Mouse (Mus musculus) hindbrain, embryonic 15.5 days (tissue): ENCODE data around the gene Pfdn4. TPM values are rescaled to one million over a fixed set of nuclear protein-coding genes. Genes with fewer than 3 reads are reported as not detected.

Source experiments
- ATAC-seq: fragments of 200-750 bp; cut with Nextera tagmentation; 2 replicates; pipeline ENCODE4 v1.8.0; 2017; ENCODE audit warnings: low read depth, moderate number of reproducible peaks, moderate TSS enrichment; ENCODE audit not compliant: low FRiP score
- H3K27ac ChIP-seq: fragments of 300-500 bp; sonication (generic); replicated peaks from 2 replicates; pipeline ENCODE4 v1.5.1; 2015; ENCODE audit warnings: mild to moderate bottlenecking, inconsistent platforms
- H3K27me3 ChIP-seq: fragments of 300-500 bp; sonication (generic); 2 replicates; pipeline ENCODE4 v1.6.1; 2015; ENCODE audit warnings: control low read depth, inconsistent platforms
- H3K36me3 ChIP-seq: fragments of 300-500 bp; sonication (generic); 2 replicates; pipeline ENCODE4 v1.6.1; 2015; ENCODE audit warnings: control low read depth, inconsistent platforms
- H3K4me1 ChIP-seq: fragments of 300-500 bp; sonication (generic); replicated peaks from 2 replicates; pipeline ENCODE4 v1.6.1; 2015; ENCODE audit warnings: control low read depth, inconsistent platforms
- H3K4me2 ChIP-seq: fragments of 300-500 bp; sonication (generic); 2 replicates; pipeline ENCODE4 v1.6.1; 2015; ENCODE audit warnings: moderate library complexity, mild to moderate bottlenecking, inconsistent platforms
- H3K4me3 ChIP-seq: fragments of 300-500 bp; sonication (generic); 2 replicates; pipeline ENCODE4 v1.5.1; 2015; ENCODE audit warnings: mild to moderate bottlenecking, inconsistent platforms
- H3K9ac ChIP-seq: fragments of 300-500 bp; sonication (generic); 2 replicates; pipeline ENCODE4 v1.6.1; 2015; ENCODE audit warnings: inconsistent platforms
- H3K9me3 ChIP-seq: fragments of 300-500 bp; sonication (generic); 2 replicates; pipeline ENCODE4 v1.6.1; 2016; ENCODE audit warnings: control low read depth, inconsistent platforms
- WGBS: fragments of 180-500 bp; shearing (Covaris S2); methylation state at CpG from one replicate; pipeline ENCODE4 v1.1.7; 2015; 5-methylcytosine and 5-hydroxymethylcytosine counted together
- polyA plus RNA-seq: library from polyadenylated mRNA; unstranded; fragments of >200 nt; fragmentation: Nextera tagmentation; extraction: Ambion mirVana; gene quantifications from 2 replicates; pipeline ENCODE4 v1.2.1, GENCODE M21; 2015

The Pfdn4 gene
- polyA plus RNA-seq, 1 experiment from 2014 or later, result 113 TPM

- H3K9ac ChIP-seq, result no peak overlapping the region
- H3K4me1 ChIP-seq, result peaks cover 4% of the 10 kb centered on the region; the same call in 1 of the 2 replicates
- H3K4me2 ChIP-seq, result no peak overlapping the region
- H3K9me3 ChIP-seq, result no peaks in the 10 kb centered on the region
- H3K27me3 ChIP-seq, result no peaks in the 10 kb centered on the region
- no peak for ATAC-seq
- no peak overlapping the region for H3K4me3 ChIP-seq
- H3K27ac ChIP-seq, result no peak overlapping the region
- H3K36me3 ChIP-seq, result no peaks in the 10 kb centered on the region
Observed at GRCm38 (mm10) chr2:170535841-170536240, 39.6 kb downstream of the Pfdn4 start.

- no peak for ATAC-seq
- WGBS, result 74% methylated on average over 9 of the region's 9 CpGs
- H3K9me3 ChIP-seq, result no peaks in the 10 kb centered on the region
- no peak overlapping the region for H3K9ac ChIP-seq
- no peak overlapping the region for H3K4me2 ChIP-seq
- H3K27me3 ChIP-seq, result no peaks in the 10 kb centered on the region
- no peak overlapping the region for H3K27ac ChIP-seq
- H3K4me1 ChIP-seq, result peaks cover 4% of the 10 kb centered on the region; the same call in 1 of the 2 replicates
- H3K4me3 ChIP-seq, result no peak overlapping the region
- no peaks in the 10 kb centered on the region for H3K36me3 ChIP-seq
Observed at GRCm38 (mm10) chr2:170539211-170539610, 43.0 kb downstream of the Pfdn4 start.

GRCm38 (mm10) chr2:170543625-170544024, 47.4 kb downstream of the Pfdn4 start:
- Histone ChIP-seq H3K27ac (no peak overlapping the region), H3K36me3 (no peaks in the 10 kb centered on the region), H3K4me3 (no peak overlapping the region), H3K4me1 (peaks cover 10% of the 10 kb centered on the region), H3K9ac (no peak overlapping the region), H3K27me3 (no peaks in the 10 kb centered on the region), H3K4me2 (no peak overlapping the region), H3K9me3 (no peaks in the 10 kb centered on the region)
- 89% methylated on average over 4 of the region's 5 CpGs for WGBS
- no peak for ATAC-seq

DNA sequence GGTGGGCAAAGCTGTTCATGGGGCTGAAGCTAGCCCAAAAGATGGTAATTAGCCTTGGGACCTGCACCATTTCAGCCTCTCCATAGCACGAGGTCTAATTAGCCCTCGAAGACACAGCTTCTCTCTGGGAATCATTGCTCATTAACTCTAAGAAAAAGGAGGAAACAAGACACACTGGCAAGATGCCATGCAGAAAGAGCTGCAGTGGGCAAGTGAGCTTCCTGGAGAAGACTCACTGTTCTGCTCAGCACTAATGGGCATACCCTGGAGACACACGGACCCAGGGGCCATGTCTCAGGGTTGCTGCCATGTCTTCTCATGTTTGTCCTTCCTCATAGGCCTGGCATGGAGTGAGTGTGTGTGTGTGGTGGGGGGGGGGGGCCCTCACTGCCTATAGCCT, 47.9 kb downstream of the Pfdn4 start:
- WGBS, result 53% methylated on average over 3 of the region's 3 CpGs
- no peaks in the 10 kb centered on the region for H3K36me3 ChIP-seq

GRCm38 (mm10) chr2:170544950-170545349, 48.7 kb downstream of the Pfdn4 start:
- no peak overlapping the region for H3K9ac ChIP-seq
- no peaks in the 10 kb centered on the region for H3K36me3 ChIP-seq
- H3K27me3 ChIP-seq, result no peaks in the 10 kb centered on the region
- H3K4me3 ChIP-seq, result no peak overlapping the region
- H3K4me1 ChIP-seq, result peaks cover 16% of the 10 kb centered on the region
- no peak for ATAC-seq
- WGBS, result 91% methylated on average over 7 of the region's 7 CpGs
- H3K4me2 ChIP-seq, result no peak overlapping the region
- H3K27ac ChIP-seq, result no peak overlapping the region
- no peaks in the 10 kb centered on the region for H3K9me3 ChIP-seq

More for the DNA sequence above, 47.9 kb downstream of the Pfdn4 start:
- H3K4me1 ChIP-seq, result peaks cover 12% of the 10 kb centered on the region
- H3K9ac ChIP-seq, result no peak overlapping the region
- ATAC-seq, result no peak
- no peak overlapping the region for H3K27ac ChIP-seq
- no peak overlapping the region for H3K4me2 ChIP-seq
- H3K9me3 ChIP-seq, result no peaks in the 10 kb centered on the region
- H3K4me3 ChIP-seq, result no peak overlapping the region
- no peaks in the 10 kb centered on the region for H3K27me3 ChIP-seq

GRCm38 (mm10) chr2:170545745-170546144, 49.5 kb downstream of the Pfdn4 start:
- WGBS, result 67% methylated on average over 4 of the region's 4 CpGs
- ATAC-seq, result no peak
- Histone ChIP-seq H3K27me3 (no peaks in the 10 kb centered on the region), H3K27ac (no peak overlapping the region), H3K4me2 (no peak overlapping the region), H3K9me3 (no peaks in the 10 kb centered on the region), H3K9ac (no peak overlapping the region), H3K36me3 (no peaks in the 10 kb centered on the region), H3K4me1 (peaks cover 22% of the 10 kb centered on the region), H3K4me3 (no peak overlapping the region)

- Histone ChIP-seq H3K4me1 (peaks cover 30% of the 10 kb centered on the region), H3K4me2 (no peak overlapping the region), H3K9ac (no peak overlapping the region), H3K27ac (no peak overlapping the region), H3K27me3 (no peaks in the 10 kb centered on the region), H3K4me3 (no peak overlapping the region), H3K9me3 (no peaks in the 10 kb centered on the region), H3K36me3 (no peaks in the 10 kb centered on the region)
- 18% methylated on average over 6 of the region's 6 CpGs for WGBS
- ATAC-seq, result no peak
Observed at GRCm38 (mm10) chr2:170547526-170547925, 51.3 kb downstream of the Pfdn4 start.

GRCm38 (mm10) chr2:170548046-170548445, 51.8 kb downstream of the Pfdn4 start:
- Histone ChIP-seq H3K27me3 (no peaks in the 10 kb centered on the region), H3K36me3 (no peaks in the 10 kb centered on the region), H3K4me1 (peaks cover 30% of the 10 kb centered on the region), H3K9me3 (no peaks in the 10 kb centered on the region), H3K9ac (no peak overlapping the region), H3K4me2 (no peak overlapping the region), H3K4me3 (no peak overlapping the region), H3K27ac (no peak overlapping the region)
- 33% methylated on average over 4 of the region's 4 CpGs for WGBS
- peak; percentile 17; the same call in 1 of the 2 replicates for ATAC-seq

- Histone ChIP-seq H3K4me3 (no peak overlapping the region), H3K27ac (no peak overlapping the region), H3K36me3 (no peaks in the 10 kb centered on the region), H3K4me2 (no peak overlapping the region), H3K27me3 (no peaks in the 10 kb centered on the region), H3K9me3 (no peaks in the 10 kb centered on the region), H3K4me1 (peaks cover 30% of the 10 kb centered on the region), H3K9ac (no peak overlapping the region)
- no peak for ATAC-seq
- 80% methylated on average over 2 of the region's 2 CpGs for WGBS
Observed at GRCm38 (mm10) chr2:170549146-170549545, 52.9 kb downstream of the Pfdn4 start.

GRCm38 (mm10) chr2:170550240-170550639, 54.0 kb downstream of the Pfdn4 start:
- Histone ChIP-seq H3K4me1 (peaks cover 30% of the 10 kb centered on the region), H3K9ac (no peak overlapping the region), H3K27me3 (no peaks in the 10 kb centered on the region), H3K27ac (no peak overlapping the region; the same call in 1 of the 2 replicates), H3K4me2 (no peak overlapping the region), H3K4me3 (no peak overlapping the region), H3K36me3 (no peaks in the 10 kb centered on the region), H3K9me3 (no peaks in the 10 kb centered on the region)
- ATAC-seq, result peak; percentile 72
- WGBS, result 24% methylated on average over 5 of the region's 5 CpGs

DNA sequence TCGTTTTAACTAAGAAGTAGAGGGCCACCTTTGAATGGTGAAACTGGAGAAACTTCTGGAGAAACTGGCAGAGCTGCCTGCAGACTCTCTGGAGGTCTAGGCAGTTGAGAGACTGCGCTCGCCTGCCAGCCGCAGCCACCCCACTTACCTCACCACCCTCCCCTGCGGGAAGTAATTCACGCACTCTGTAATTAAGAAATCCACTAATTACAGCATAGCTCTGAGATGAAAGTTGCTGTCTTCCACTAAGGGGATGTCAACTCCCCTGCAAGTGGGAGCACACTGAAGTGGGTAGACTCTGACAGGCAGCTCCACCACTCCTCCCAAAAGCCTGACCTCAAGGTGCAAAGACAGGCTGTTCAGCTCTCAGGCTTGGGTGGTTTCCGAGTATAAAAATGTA, 55.9 kb downstream of the Pfdn4 start:
- Histone ChIP-seq H3K9ac (no peak overlapping the region), H3K27ac (no peak overlapping the region), H3K27me3 (no peaks in the 10 kb centered on the region), H3K4me3 (no peak overlapping the region), H3K36me3 (no peaks in the 10 kb centered on the region), H3K4me2 (no peak overlapping the region), H3K9me3 (no peaks in the 10 kb centered on the region), H3K4me1 (peaks cover 30% of the 10 kb centered on the region)
- peak; percentile 57; the same call in 1 of the 2 replicates for ATAC-seq
- WGBS, result 72% methylated on average over 7 of the region's 7 CpGs

GRCm38 (mm10) chr2:170563956-170564855, 68.0 kb downstream of the Pfdn4 start:
- H3K9me3 ChIP-seq, result no peaks in the 10 kb centered on the region
- no peak overlapping the region for H3K27ac ChIP-seq
- no peaks in the 10 kb centered on the region for H3K36me3 ChIP-seq
- ATAC-seq, result no peak
- 75% methylated on average over 15 of the region's 15 CpGs for WGBS
- no peaks in the 10 kb centered on the region for H3K27me3 ChIP-seq
- H3K4me3 ChIP-seq, result no peak overlapping the region
- H3K4me1 ChIP-seq, result no peaks in the 10 kb centered on the region
- no peak overlapping the region for H3K4me2 ChIP-seq
- no peak overlapping the region for H3K9ac ChIP-seq
